ENCODE assay signal across 8 mouse cellular contexts in the genomic region with DNA sequence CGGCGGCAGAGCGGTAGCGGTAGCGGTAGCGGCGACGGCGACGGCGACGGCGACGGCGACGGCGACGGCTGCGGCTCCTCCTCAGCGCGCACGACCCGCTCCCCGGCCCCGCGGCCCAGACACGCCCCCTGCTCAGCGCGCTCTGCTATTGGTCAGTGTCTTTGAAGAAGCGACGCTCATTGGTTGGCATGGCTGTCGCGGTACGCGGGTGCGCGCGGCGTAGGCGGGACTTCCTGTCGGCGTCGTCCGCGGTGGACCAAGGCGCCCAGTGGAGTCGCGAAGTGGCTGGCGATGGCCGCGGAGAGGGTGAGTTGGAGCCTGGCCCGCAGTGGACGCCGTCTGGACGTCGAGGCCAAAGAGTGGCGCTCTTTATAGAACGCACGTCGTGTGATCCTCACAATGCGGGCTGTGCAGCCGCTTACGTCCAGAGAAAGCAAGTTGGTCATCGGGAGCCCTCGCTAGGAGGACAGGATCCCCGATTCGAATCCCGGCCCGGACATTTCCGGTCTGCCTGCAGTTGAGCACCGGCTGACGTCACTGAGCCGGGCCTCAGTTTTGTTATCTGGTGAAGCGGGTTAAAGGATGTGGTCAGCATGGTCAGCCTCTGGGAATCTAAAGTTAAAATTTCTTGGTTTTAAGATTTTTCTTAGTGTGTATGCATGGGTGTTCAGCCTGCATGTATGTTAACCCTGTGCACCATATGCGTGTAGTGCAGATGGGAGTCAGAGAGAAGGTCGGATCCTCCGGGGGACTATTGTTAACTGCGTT. TPM values are rescaled to one million over a fixed set of nuclear protein-coding genes. Genes with fewer than 3 reads are reported as not detected.
DNase-seq lines count a peak whose midpoint lies in the region; ATAC-seq and TF ChIP-seq lines count a peak whose summit lies in the region.

Gene Ccl25, plus strand, starts transcription at position 228 of the 768 bp plus-strand sequence.
Gene Elavl1, minus strand, starts transcription at position 431 of the 768 bp plus-strand sequence.

- H3K79me2 ChIP-seq in CH12.LX (replicated peaks; ENCODE audit: control insufficient read depth, extremely low read depth, insufficient read depth, poor library complexity, severe bottlenecking) = peaks cover 55% of the 10 kb centered on the region

- H3K9me3 ChIP-seq in CH12.LX (replicated peaks; ENCODE audit: low read length) = no peaks in the 10 kb centered on the region
- no peaks in the 10 kb centered on the region for H3K9me3 ChIP-seq in forebrain, embryonic 11.5 days (ENCODE audit: control insufficient read depth, low read length)
- H3K9me3 ChIP-seq in heart, embryonic 16.5 days (replicated peaks; ENCODE audit: control insufficient read depth, low read length) = no peaks in the 10 kb centered on the region
- H3K9me3 ChIP-seq in liver, embryonic 15.5 days (replicated peaks) = no peaks in the 10 kb centered on the region
- H3K9me3 ChIP-seq in neural tube, embryonic 12.5 days = no peaks in the 10 kb centered on the region

- peak; percentile 98 for ATAC-seq in forebrain, embryonic 11.5 days (replicated peaks; ENCODE audit: low FRiP score)
- ATAC-seq in heart, embryonic 16.5 days (replicated peaks; ENCODE audit: extremely low read depth, insufficient read depth, low FRiP score) = peak; percentile 99
- ATAC-seq in liver, embryonic 15.5 days (ENCODE audit: insufficient read depth) = peak; percentile 93
- ATAC-seq in neural tube, embryonic 12.5 days (ENCODE audit: low FRiP score, low read depth) = peak; percentile 99

- under 1% methylated on average over 78 of the region's 78 CpGs for WGBS in forebrain, embryonic 11.5 days
- WGBS in heart, embryonic 16.5 days = under 1% methylated on average over 57 of the region's 78 CpGs
- WGBS in liver, embryonic 15.5 days (ENCODE audit: insufficient replicate concordance) = under 1% methylated on average over 63 of the region's 78 CpGs
- WGBS in neural tube, embryonic 12.5 days = under 1% methylated on average over 78 of the region's 78 CpGs

- no peaks in the 10 kb centered on the region for H3K27me3 ChIP-seq in CH12.LX (replicated peaks)
- H3K27me3 ChIP-seq in forebrain, embryonic 11.5 days (ENCODE audit: control insufficient read depth, insufficient read depth, low read length) = no peaks in the 10 kb centered on the region
- H3K27me3 ChIP-seq in heart, embryonic 16.5 days (ENCODE audit: control insufficient read depth, insufficient read depth, low read length) = no peaks in the 10 kb centered on the region
- H3K27me3 ChIP-seq in liver, embryonic 15.5 days = no peaks in the 10 kb centered on the region
- H3K27me3 ChIP-seq in neural tube, embryonic 12.5 days (replicated peaks) = no peaks in the 10 kb centered on the region

- no peak for TF ChIP-seq CTCF in CH12.LX (conservative IDR thresholded peaks at IDR 0.05 in 1 of 2, IDR thresholded peaks at IDR 0.05 in 1 of 2; ENCODE audit: low read depth in 2 of 2, low read length in 2 of 2)

- TF ChIP-seq RAD21 in CH12.LX (IDR thresholded peaks at IDR 0.05; ENCODE audit: low read depth, low read length) = no peak

- peak within 1 kb of the TSS; percentile 99 for H3K9ac ChIP-seq in CH12.LX (ENCODE audit: insufficient read depth, low read depth)
- H3K9ac ChIP-seq in forebrain, embryonic 11.5 days (ENCODE audit: low read length) = peak within 1 kb of the TSS; percentile 99
- H3K9ac ChIP-seq in heart, embryonic 16.5 days (ENCODE audit: low read length) = peak within 1 kb of the TSS; percentile 99
- peak within 1 kb of the TSS; percentile 94 for H3K9ac ChIP-seq in liver, embryonic 15.5 days
- H3K9ac ChIP-seq in neural tube, embryonic 12.5 days = peak within 1 kb of the TSS; percentile 98

- H3K4me1 ChIP-seq in CH12.LX (ENCODE audit: control insufficient read depth in 1 of 2, insufficient read depth in 2 of 2) = peaks cover 2 to 40% of the 10 kb centered on the region in 2 experiments
- H3K4me1 ChIP-seq in forebrain, embryonic 11.5 days (replicated peaks; ENCODE audit: control insufficient read depth, insufficient read depth, low read length) = peaks cover 11% of the 10 kb centered on the region
- H3K4me1 ChIP-seq in heart, embryonic 16.5 days (ENCODE audit: control insufficient read depth, insufficient read depth, low read length) = peaks cover 39% of the 10 kb centered on the region
- peaks cover 58% of the 10 kb centered on the region for H3K4me1 ChIP-seq in liver, embryonic 15.5 days (replicated peaks)
- peaks cover 24% of the 10 kb centered on the region for H3K4me1 ChIP-seq in neural tube, embryonic 12.5 days

- DNase-seq in CH12.LX (ENCODE audit: extremely low read depth) = peak; percentile 92
- DNase-seq in c-Kit-positive CD71-positive TER-119-negative erythroid progenitor cells, embryonic 14.5 days (ENCODE audit: low read depth) = peak; percentile 90
- peak; percentile 99 for DNase-seq in forebrain, embryonic 11.5 days (ENCODE audit: low spot score)
- DNase-seq in kidney, postnatal 36 days = peak; percentile 96 to 99
- peak; percentile 96 for DNase-seq in telencephalon, adult 2 months (ENCODE audit: low read depth, low spot score)

- H3K27ac ChIP-seq in CH12.LX (ENCODE audit: insufficient read depth, low read depth) = peak within 1 kb of the TSS; percentile 55
- H3K27ac ChIP-seq in forebrain, embryonic 11.5 days (ENCODE audit: low read depth, low read length) = peak within 1 kb of the TSS; percentile 70
- H3K27ac ChIP-seq in heart, embryonic 16.5 days (ENCODE audit: low read length) = peak within 1 kb of the TSS; percentile 91
- peak within 1 kb of the TSS; percentile 93 for H3K27ac ChIP-seq in liver, embryonic 15.5 days (replicated peaks)
- peak within 1 kb of the TSS; percentile 81 for H3K27ac ChIP-seq in neural tube, embryonic 12.5 days

- peaks cover 39 to 59% of the 10 kb centered on the region in 2 experiments for H3K36me3 ChIP-seq in CH12.LX (replicated peaks in 1 of 2; ENCODE audit: control insufficient read depth in 1 of 2, insufficient read depth in 1 of 2, low read length in 1 of 2)
- no peaks in the 10 kb centered on the region; the same call in 1 of the 2 replicates for H3K36me3 ChIP-seq in forebrain, embryonic 11.5 days (ENCODE audit: control insufficient read depth, insufficient read depth, low read length)
- peaks cover 21% of the 10 kb centered on the region for H3K36me3 ChIP-seq in heart, embryonic 16.5 days (ENCODE audit: control insufficient read depth, insufficient read depth)
- H3K36me3 ChIP-seq in liver, embryonic 15.5 days (replicated peaks) = peaks cover 48% of the 10 kb centered on the region
- peaks cover 45% of the 10 kb centered on the region for H3K36me3 ChIP-seq in neural tube, embryonic 12.5 days

- dilution Hi-C loops in CH12.LX (cut with MboI; ENCODE audit: extremely low pct_ligation_motif_present, extremely low pct_unique_long_range_greater_than_20kb, low sequenced_read_pairs) = no loop called here

- in situ Hi-C loops in CH12.LX (cut with MboI; ENCODE audit: low pct_ligation_motif_present, low pct_unique_long_range_greater_than_20kb, low sequenced_read_pairs) = no loop called here

- H3K4me3 ChIP-seq in CH12.LX (replicated peaks in 1 of 3; ENCODE audit: low read depth in 2 of 3, low read length in 2 of 3, poor library complexity in 1 of 3) = peak within 1 kb of the TSS; percentile 88 to 94 (median 91)
- H3K4me3 ChIP-seq in forebrain, embryonic 11.5 days (ENCODE audit: low read depth, low read length) = peak within 1 kb of the TSS; percentile 99
- H3K4me3 ChIP-seq in heart, embryonic 16.5 days (ENCODE audit: low read length) = peak within 1 kb of the TSS; percentile 98
- H3K4me3 ChIP-seq in liver, embryonic 15.5 days (replicated peaks) = peak within 1 kb of the TSS; percentile 88
- H3K4me3 ChIP-seq in neural tube, embryonic 12.5 days = peak within 1 kb of the TSS; percentile 97

- TF ChIP-seq POLR2A in CH12.LX (IDR thresholded peaks at IDR 0.05; ENCODE audit: low read depth, low read length) = peak; percentile 78

- H3K4me2 ChIP-seq in CH12.LX (ENCODE audit: insufficient read depth, low read depth, poor library complexity, severe bottlenecking) = peak within 1 kb of the TSS; percentile 92
- peak within 1 kb of the TSS; percentile 81 for H3K4me2 ChIP-seq in forebrain, embryonic 11.5 days (ENCODE audit: low read depth, low read length, severe bottlenecking)
- peak within 1 kb of the TSS; percentile 92 for H3K4me2 ChIP-seq in heart, embryonic 16.5 days (ENCODE audit: low read depth, low read length)
- peak within 1 kb of the TSS; percentile 78 for H3K4me2 ChIP-seq in liver, embryonic 15.5 days
- peak within 1 kb of the TSS; percentile 91 for H3K4me2 ChIP-seq in neural tube, embryonic 12.5 days (replicated peaks)

- TF ChIP-seq EP300 in CH12.LX (IDR thresholded peaks at IDR 0.05; ENCODE audit: low read length) = no peak

TF ChIP-seq in CH12.LX, 34 proteins besides CTCF, POLR2A, EP300 and RAD21 (continues in another document):
- TF ChIP-seq POLR2AphosphoS2 (IDR thresholded peaks at IDR 0.05; ENCODE audit: low read depth, low read length) = no peak
- TF ChIP-seq ZMIZ1 (IDR thresholded peaks at IDR 0.05; ENCODE audit: low read depth, low read length) = peak; percentile 68; the same call in 1 of the 2 replicates
- TF ChIP-seq SMC3 (IDR thresholded peaks at IDR 0.05; ENCODE audit: low read depth, low read length) = no peak
- TF ChIP-seq HCFC1 (IDR thresholded peaks at IDR 0.05; ENCODE audit: low read depth, low read length) = peak; percentile 75
- peak; percentile 95 for TF ChIP-seq CHD2 (IDR thresholded peaks at IDR 0.05; ENCODE audit: low read length)
- TF ChIP-seq NRF1 (IDR thresholded peaks at IDR 0.05; ENCODE audit: low read depth, low read length) = peak; percentile 57
- no peak for TF ChIP-seq ZKSCAN1 (IDR thresholded peaks at IDR 0.05; ENCODE audit: borderline replicate concordance, low read depth, low read length)
- TF ChIP-seq MAZ (IDR thresholded peaks at IDR 0.05; ENCODE audit: low read depth, low read length) = 0 out of 2 replicates have a peak, but pooled peaks have one; percentile 39

RNA-seq across cellular contexts. Expression of gene Ccl25, which starts in this region (rescaled TPM):
- 4.6 and 4.9 TPM in 2 replicates for total RNA-seq in CH12.LX (2012; rRNA removed)
- 5.4 and 5.7 TPM in 2 replicates for total RNA-seq in CH12.LX (2014; rRNA removed)
- 5.6 and 6.0 TPM in 2 replicates for polyA plus RNA-seq in CH12.LX (2012; ENCODE audit: insufficient read length, low read depth)
- 23.7 and 24.6 TPM in 2 replicates for polyA plus RNA-seq in forebrain, embryonic 11.5 days (2014; fragmentation: Nextera tagmentation; extraction: Ambion mirVana)
- 40.8 and 79.9 TPM in 2 replicates for polyA plus RNA-seq in heart, embryonic 16.5 days (2015; fragmentation: Nextera tagmentation; extraction: Ambion mirVana)
- polyA plus RNA-seq in liver, embryonic 15.5 days (2015; fragmentation: Nextera tagmentation; extraction: Ambion mirVana) = 4.6 and 5.4 TPM in 2 replicates
- 21.2 and 22.8 TPM in 2 replicates for polyA plus RNA-seq in neural tube, embryonic 12.5 days (2016; fragmentation: Nextera tagmentation; extraction: Ambion mirVana)

RNA-seq across cellular contexts. Expression of gene Elavl1, which starts in this region (rescaled TPM):
- total RNA-seq in CH12.LX (2012; rRNA removed) (55.8 and 76.9 TPM in 2 replicates), CH12.LX (2014; rRNA removed) (110 and 112 TPM in 2 replicates)
- polyA plus RNA-seq in CH12.LX (2012; ENCODE audit: insufficient read length, low read depth) = 67.1 and 76.4 TPM in 2 replicates
- polyA plus RNA-seq in forebrain, embryonic 11.5 days (2014; fragmentation: Nextera tagmentation; extraction: Ambion mirVana) = 371 and 394 TPM in 2 replicates
- polyA plus RNA-seq in heart, embryonic 16.5 days (2015; fragmentation: Nextera tagmentation; extraction: Ambion mirVana) = 155 and 168 TPM in 2 replicates
- 93.0 and 102 TPM in 2 replicates for polyA plus RNA-seq in liver, embryonic 15.5 days (2015; fragmentation: Nextera tagmentation; extraction: Ambion mirVana)
- 222 and 233 TPM in 2 replicates for polyA plus RNA-seq in neural tube, embryonic 12.5 days (2016; fragmentation: Nextera tagmentation; extraction: Ambion mirVana)

Comparison
In these comparisons a context has a peak if more than half of its experiments do, and no peak if none do; other contexts are left out.
1. Peak in every context shown above with its lines: DNase-seq, ATAC-seq, H3K4me3 ChIP-seq and H3K27ac ChIP-seq.